Comparison of ENCODE assay signal across 18 mouse cellular contexts in genomic region chr12:72257000-72257399, GRCm38 (mm10).
"Had no signal": no experiment of that assay in that cellular context is flagged by ENCODE, and none has a peak within 500 bp of the region (broad histone marks: within the 10 kb centered on the region; RNA-seq: fewer than 3 reads in every experiment).

No protein-coding gene starts in this region.

- DNase-seq: liver, postnatal 0 days; lung, adult 2 months; lung, postnatal 14 days; lung, postnatal 36 days; right cerebral cortex, postnatal 14 days; thymus, adult 2 months; thymus, postnatal 25 days; thymus, postnatal 4 days had no signal

- H3K9me3 ChIP-seq: lung, embryonic 15.5 days; midbrain, embryonic 13.5 days; midbrain, embryonic 15.5 days; neural tube, embryonic 13.5 days; stomach, embryonic 15.5 days had no signal

- H3K4me1 ChIP-seq: lung, embryonic 15.5 days; megakaryocyte, embryonic 14.5 days; midbrain, embryonic 13.5 days; midbrain, embryonic 15.5 days; stomach, embryonic 15.5 days had no signal

- ATAC-seq: liver, postnatal 0 days; lung, postnatal 0 days; midbrain, embryonic 13.5 days; midbrain, embryonic 15.5 days had no signal

- H3K4me2 ChIP-seq: lung, embryonic 15.5 days; midbrain, embryonic 11.5 days; midbrain, embryonic 13.5 days; midbrain, embryonic 15.5 days; neural tube, embryonic 13.5 days; stomach, embryonic 15.5 days had no signal

- H3K36me3 ChIP-seq: lung, embryonic 15.5 days; midbrain, embryonic 13.5 days; midbrain, embryonic 15.5 days; neural tube, embryonic 13.5 days; stomach, embryonic 15.5 days had no signal

- H3K4me3 ChIP-seq: lung, embryonic 15.5 days; megakaryocyte, embryonic 14.5 days; midbrain, embryonic 13.5 days; midbrain, embryonic 15.5 days; neural tube, embryonic 13.5 days; stomach, embryonic 15.5 days had no signal

- H3K27me3 ChIP-seq: lung, embryonic 15.5 days; megakaryocyte, embryonic 14.5 days; midbrain, embryonic 13.5 days; midbrain, embryonic 15.5 days; neural tube, embryonic 13.5 days; stomach, embryonic 15.5 days had no signal

- H3K27ac ChIP-seq: lung, embryonic 15.5 days; macrophage; midbrain, embryonic 13.5 days; midbrain, embryonic 15.5 days; neural tube, embryonic 13.5 days; stomach, embryonic 15.5 days; stomach, postnatal 0 days had no signal

- H3K9ac ChIP-seq: liver, postnatal 0 days; lung, embryonic 15.5 days; midbrain, embryonic 13.5 days; midbrain, embryonic 15.5 days; neural tube, embryonic 13.5 days; stomach, embryonic 15.5 days had no signal
